Mouse (Mus musculus): Measurements from ENCODE around the gene Zfp384.

GRCm38 (mm10) chr6:125067571-125067995 is 58.6 kb downstream of the Zfp384 start, which contains the start of gene Lpar5:
- no peak for TF ChIP-seq CTCF (IDR thresholded peaks at IDR 0.05; ENCODE audit: control insufficient read depth, insufficient read depth, insufficient replicate concordance, low read depth, low read length)
- TF ChIP-seq POLR2A (IDR thresholded peaks at IDR 0.05; ENCODE audit: control insufficient read depth, low read depth, low read length): no peak
